ENCODE assay signal across 19 mouse cellular contexts in genomic region chr5:45283908-45284415, GRCm38 (mm10).
DNase-seq lines count a peak whose midpoint lies in the region; ATAC-seq and TF ChIP-seq lines count a peak whose summit lies in the region.
"Had no signal": no experiment of that assay in that cellular context is flagged by ENCODE, and none has a peak within 500 bp of the region (broad histone marks: within the 10 kb centered on the region; RNA-seq: fewer than 3 reads in every experiment).

No protein-coding gene starts in this region.

- intact Hi-C loops in heart, adult 2 months (cut with DNase I), result loop anchor here (5.0 to 10.0 kb wide), 3 partner anchors 118 to 789 kb away; no protein-coding TSS in a partner anchor

- no peak overlapping the region for H3K9ac ChIP-seq in heart, adult 2 months (ENCODE audit: low read depth, low read length)
- H3K9ac ChIP-seq in kidney, embryonic 14.5 days (ENCODE audit: low read depth, low read length), result no peak overlapping the region
- H3K9ac ChIP-seq: heart, embryonic 13.5 days; hindbrain, embryonic 12.5 days; neural tube, embryonic 15.5 days had no signal

- H3K27me3 ChIP-seq in heart, adult 2 months (ENCODE audit: control insufficient read depth, insufficient read depth, low read length), result no peaks in the 10 kb centered on the region
- H3K27me3 ChIP-seq in kidney, embryonic 14.5 days (ENCODE audit: control insufficient read depth, insufficient read depth, low read length), result no peaks in the 10 kb centered on the region
- H3K27me3 ChIP-seq: heart, embryonic 13.5 days; hindbrain, embryonic 12.5 days; neural tube, embryonic 15.5 days had no signal

- TF ChIP-seq POLR2A in heart, adult 2 months (IDR thresholded peaks at IDR 0.05; ENCODE audit: insufficient read depth, low read depth, low read length), result no peak

- 37% methylated on average over 2 of the region's 2 CpGs for WGBS in heart, adult 2 months
- WGBS in kidney, embryonic 14.5 days, result 58% methylated on average over 2 of the region's 2 CpGs

- H3K27ac ChIP-seq in heart, adult 2 months, result peak overlapping the region; percentile 67
- H3K27ac ChIP-seq in kidney, embryonic 14.5 days (ENCODE audit: low read depth, low read length), result peak overlapping the region; percentile 61; the same call in 1 of the 2 replicates
- H3K27ac ChIP-seq: heart, embryonic 13.5 days; hindbrain, embryonic 12.5 days; neural tube, embryonic 15.5 days had no signal

- peaks cover 3% of the 10 kb centered on the region; the same call in 1 of the 2 replicates for H3K36me3 ChIP-seq in heart, adult 2 months (ENCODE audit: control insufficient read depth, insufficient read depth, low read length)
- H3K36me3 ChIP-seq in kidney, embryonic 14.5 days (ENCODE audit: control insufficient read depth, insufficient read depth, low read length), result no peaks in the 10 kb centered on the region
- H3K36me3 ChIP-seq: heart, embryonic 13.5 days; hindbrain, embryonic 12.5 days; neural tube, embryonic 15.5 days had no signal

- no peaks in the 10 kb centered on the region for H3K9me3 ChIP-seq in kidney, embryonic 14.5 days (ENCODE audit: control insufficient read depth, low read length)
- H3K9me3 ChIP-seq: heart, embryonic 13.5 days; hindbrain, embryonic 12.5 days; neural tube, embryonic 15.5 days had no signal

- DNase-seq in adrenal gland, postnatal 10 days, result peak; percentile 14
- no peak for DNase-seq in adrenal gland, postnatal 25 days
- no peak for DNase-seq in heart, adult 2 months
- DNase-seq in heart, adult 8-10 months (ENCODE audit: low spot score), result no peak
- no peak for DNase-seq in kidney, adult 18-20 months
- peak; percentile 17 for DNase-seq in MN1 (ENCODE audit: low spot score)
- no peak for DNase-seq in embryo, embryonic 11 days
- DNase-seq: cerebellum, adult 9-10 months; lung, postnatal 4 days; right cerebral cortex, adult 18-20 months; right cerebral cortex, postnatal 4 days; thymus, postnatal 36 days had no signal

- TF ChIP-seq CTCF in heart, adult 2 months (IDR thresholded peaks at IDR 0.05), result no peak

- no peaks in the 10 kb centered on the region; the same call in none of the 2 replicates for H3K4me1 ChIP-seq in heart, adult 2 months (ENCODE audit: control insufficient read depth, insufficient read depth, low read length)
- H3K4me1 ChIP-seq in kidney, embryonic 14.5 days (ENCODE audit: control insufficient read depth, insufficient read depth, low read length), result peaks cover 10% of the 10 kb centered on the region

- no peak for ATAC-seq in kidney, embryonic 14.5 days (ENCODE audit: low FRiP score, low TSS enrichment)
- ATAC-seq: CD4-positive, CD25-positive, alpha-beta regulatory T cell, adult 4 months; midbrain, embryonic 16.5 days; Patski had no signal

- no peak overlapping the region for H3K4me3 ChIP-seq in heart, adult 2 months
- H3K4me3 ChIP-seq in kidney, embryonic 14.5 days (ENCODE audit: low read length), result no peak overlapping the region
- H3K4me3 ChIP-seq: heart, embryonic 13.5 days; hindbrain, embryonic 12.5 days; neural tube, embryonic 15.5 days had no signal

- TF ChIP-seq EP300 in heart, adult 2 months (IDR thresholded peaks at IDR 0.05; ENCODE audit: insufficient read depth, low read depth, low read length), result no peak

- H3K79me2 ChIP-seq in heart, adult 2 months (replicated peaks; ENCODE audit: control insufficient read depth, insufficient read depth, low read length), result no peaks in the 10 kb centered on the region

- H3K4me2 ChIP-seq in kidney, embryonic 14.5 days (replicated peaks; ENCODE audit: low read depth, low read length), result no peak overlapping the region
- H3K4me2 ChIP-seq: heart, embryonic 13.5 days; hindbrain, embryonic 12.5 days; neural tube, embryonic 15.5 days had no signal

Comparison
In these comparisons a context has a peak if more than half of its experiments do, and no peak if none do; other contexts are left out.
1. DNase-seq: peak in adrenal gland, postnatal 10 days (single experiment) and MN1 (single experiment); none in adrenal gland, postnatal 25 days (single experiment), heart, adult 2 months (0 of 2), heart, adult 8-10 months (single experiment), kidney, adult 18-20 months (single experiment) and embryo, embryonic 11 days (single experiment).